Mouse (Mus musculus) megakaryocyte, embryonic 14.5 days (primary cell): ENCODE results near the gene Polr1c.

ENCODE experiments used
- FLI1 ChIP-seq: IDR thresholded peaks from 2 replicates; pipeline ENCODE4 v1.6.1; 2012; ENCODE audit warnings: low read length, inconsistent platforms, mixed read lengths
- GATA1 ChIP-seq: IDR thresholded peaks from 3 replicates; pipeline ENCODE4 v1.6.1; 2012; ENCODE audit warnings: mixed read lengths, low read length, inconsistent platforms, borderline replicate concordance

GRCm38 (mm10) chr17:46259675-46260074 lies 11.8 kb upstream of the Polr1c start:
- TF ChIP-seq GATA1 (no peak), FLI1 (no peak)
